Mouse (Mus musculus) embryonic facial prominence, embryonic 13.5 days (tissue): Measurements from ENCODE around the gene Elp6. TPM values are rescaled to one million over a fixed set of nuclear protein-coding genes. Genes with fewer than 3 reads are reported as not detected.
"Not testable (repeated sequence)": the region's sequence is repeated elsewhere in the genome, so short reads cannot be mapped to it uniquely, and the experiment has no call there.

ENCODE experiments used
- ATAC-seq: fragments of 200-750 bp; cut with Nextera tagmentation; 2 replicates; pipeline ENCODE4 v1.8.0; 2017; ENCODE audit warnings: low read depth; ENCODE audit not compliant: insufficient number of reproducible peaks, insufficient read depth, low FRiP score, low TSS enrichment
- H3K27ac ChIP-seq: fragments of 300-500 bp; sonication (generic); 2 replicates; pipeline ENCODE4 v1.5.1; 2015; ENCODE audit warnings: moderate library complexity, mild to moderate bottlenecking, inconsistent platforms
- H3K27me3 ChIP-seq: fragments of 300-500 bp; sonication (generic); 2 replicates; pipeline ENCODE4 v1.6.1; 2015; ENCODE audit warnings: mild to moderate bottlenecking, inconsistent platforms
- H3K36me3 ChIP-seq: fragments of 300-500 bp; sonication (generic); 2 replicates; pipeline ENCODE4 v1.6.1; 2015; ENCODE audit warnings: mild to moderate bottlenecking, inconsistent platforms
- H3K4me1 ChIP-seq: fragments of 300-500 bp; sonication (generic); 2 replicates; pipeline ENCODE4 v1.6.1; 2015; ENCODE audit warnings: inconsistent platforms
- H3K4me2 ChIP-seq: fragments of 300-500 bp; sonication (generic); 2 replicates; pipeline ENCODE4 v1.6.1; 2015; ENCODE audit warnings: moderate library complexity, mild to moderate bottlenecking, inconsistent platforms
- H3K4me3 ChIP-seq: fragments of 300-500 bp; sonication (generic); 2 replicates; pipeline ENCODE4 v1.5.1; 2015; ENCODE audit warnings: mild to moderate bottlenecking, inconsistent platforms
- H3K9ac ChIP-seq: fragments of 300-500 bp; sonication (generic); 2 replicates; pipeline ENCODE4 v1.6.1; 2015; ENCODE audit warnings: mild to moderate bottlenecking, inconsistent platforms
- H3K9me3 ChIP-seq: fragments of 300-500 bp; sonication (generic); 2 replicates; pipeline ENCODE4 v1.6.1; 2016; ENCODE audit warnings: inconsistent platforms
- WGBS: fragments of 180-500 bp; shearing (Covaris S2); methylation state at CpG from one replicate; pipeline ENCODE4 v1.1.7; 2015; ENCODE audit warnings: mixed read lengths; 5-methylcytosine and 5-hydroxymethylcytosine counted together
- polyA plus RNA-seq: library from polyadenylated mRNA; unstranded; fragments of >200 nt; fragmentation: Nextera tagmentation; extraction: Ambion mirVana; gene quantifications from 2 replicates; pipeline ENCODE4 v1.2.1, GENCODE M21; 2015

Gene Elp6
- polyA plus RNA-seq, 1 experiment from 2014 or later, result 33.3 TPM

DNA sequence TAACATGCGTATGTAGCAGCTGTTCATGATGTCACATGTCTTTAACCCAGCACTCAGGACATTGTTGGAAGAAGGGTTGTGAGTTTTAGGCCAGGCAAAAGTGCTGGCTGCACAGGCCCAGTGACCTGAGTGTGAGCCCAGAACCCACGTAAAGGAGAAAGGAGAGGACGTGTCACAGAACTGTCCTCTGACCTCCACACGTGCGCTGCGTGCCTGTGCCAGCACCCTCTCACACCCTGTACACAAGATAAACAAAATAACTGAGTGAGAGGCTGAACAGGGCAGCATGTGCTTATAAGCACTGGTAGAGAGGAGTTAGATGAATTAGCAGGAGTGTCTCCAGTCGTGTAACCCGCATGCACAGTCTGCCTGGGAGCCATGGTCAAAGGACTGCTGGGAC, 11.5 kb downstream of the Elp6 start:
- 96% methylated on average over 8 of the region's 8 CpGs for WGBS
- no peak overlapping the region for H3K4me2 ChIP-seq
- peaks cover 80% of the 10 kb centered on the region for H3K36me3 ChIP-seq
- no peak for ATAC-seq
- H3K9ac ChIP-seq, result no peak overlapping the region
- no peaks in the 10 kb centered on the region for H3K9me3 ChIP-seq
- no peaks in the 10 kb centered on the region for H3K27me3 ChIP-seq
- no peak overlapping the region for H3K27ac ChIP-seq
- H3K4me1 ChIP-seq, result no peaks in the 10 kb centered on the region
- no peak overlapping the region for H3K4me3 ChIP-seq

DNA sequence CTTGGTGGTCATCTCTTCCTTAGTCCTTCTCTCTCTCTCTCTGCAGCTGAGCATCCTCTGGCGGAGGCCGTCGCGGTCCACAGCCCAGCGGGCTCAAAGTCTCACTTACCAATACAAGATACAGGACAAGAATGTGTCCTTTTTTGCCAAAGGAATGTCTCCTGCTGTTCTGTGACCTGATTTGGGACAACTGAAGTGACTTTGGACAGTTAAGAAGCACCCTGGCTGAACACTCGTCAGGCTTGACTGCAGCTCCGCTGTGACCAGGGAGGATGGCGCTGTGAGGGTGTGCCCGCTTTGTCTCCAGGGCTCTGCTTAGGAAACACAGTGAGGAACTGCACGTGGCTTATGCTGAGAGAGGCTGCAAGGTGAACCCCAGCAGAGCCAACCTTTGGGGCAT, 15.8 kb downstream of the Elp6 start:
- 91% methylated on average over 10 of the region's 10 CpGs for WGBS
- peaks cover 52% of the 10 kb centered on the region for H3K36me3 ChIP-seq
- ATAC-seq, result no peak

DNA sequence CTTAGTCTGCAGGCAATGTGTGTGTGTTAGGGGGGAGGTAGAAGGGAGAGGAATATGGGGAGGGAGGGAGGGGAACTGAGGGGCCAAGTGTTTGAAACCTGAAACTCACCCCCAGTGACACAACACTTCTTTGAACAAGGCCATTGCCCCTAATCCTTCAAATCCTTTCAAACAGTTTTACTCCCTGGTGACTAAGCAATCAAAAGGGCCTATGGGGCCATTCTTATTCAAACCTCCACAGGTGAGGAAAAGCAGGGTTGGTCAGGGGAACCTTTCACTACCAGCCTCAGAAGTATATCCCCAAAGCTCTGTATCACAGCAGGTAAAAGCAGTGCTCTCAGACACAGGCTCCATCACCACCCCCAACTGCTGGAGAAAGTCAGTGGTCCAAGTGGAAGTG, 18.0 kb downstream of the Elp6 start:
- Histone ChIP-seq H3K4me3 (no peak overlapping the region), H3K27ac (no peak overlapping the region), H3K4me1 (no peaks in the 10 kb centered on the region), H3K9ac (no peak overlapping the region), H3K9me3 (no peaks in the 10 kb centered on the region), H3K4me2 (no peak overlapping the region), H3K27me3 (no peaks in the 10 kb centered on the region), H3K36me3 (peaks cover 41% of the 10 kb centered on the region)
- no peak for ATAC-seq

More for the DNA sequence above, 15.8 kb downstream of the Elp6 start:
- Histone ChIP-seq H3K4me2 (no peak overlapping the region), H3K27me3 (no peaks in the 10 kb centered on the region), H3K27ac (no peak overlapping the region), H3K9me3 (no peaks in the 10 kb centered on the region), H3K4me3 (no peak overlapping the region), H3K4me1 (no peaks in the 10 kb centered on the region), H3K9ac (no peak overlapping the region)

DNA sequence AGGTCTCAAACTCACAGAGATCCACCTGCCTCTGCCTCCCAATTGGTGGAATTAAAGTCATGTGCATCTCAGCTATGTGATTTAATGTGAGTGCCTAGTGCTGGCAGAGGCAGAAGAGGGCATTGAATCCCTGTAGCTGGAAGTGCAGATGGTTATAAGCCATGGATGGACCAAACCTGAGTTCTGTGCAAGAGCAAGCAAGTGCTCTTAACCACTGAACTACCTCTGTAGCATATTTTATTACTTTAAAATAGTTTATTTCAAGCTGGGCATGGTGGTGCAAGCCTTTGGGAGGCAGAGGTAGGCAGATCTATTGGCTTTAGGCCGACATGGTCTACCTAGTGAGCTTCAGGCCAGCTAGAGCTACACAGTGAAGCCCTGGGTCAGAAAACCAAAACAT, 19.2 kb downstream of the Elp6 start:
- peaks cover 31% of the 10 kb centered on the region for H3K36me3 ChIP-seq
- no peaks in the 10 kb centered on the region for H3K4me1 ChIP-seq
- no peak overlapping the region for H3K4me3 ChIP-seq
- no peak overlapping the region for H3K27ac ChIP-seq
- no peak overlapping the region for H3K4me2 ChIP-seq
- no peaks in the 10 kb centered on the region for H3K27me3 ChIP-seq
- H3K9ac ChIP-seq, result no peak overlapping the region
- no peaks in the 10 kb centered on the region for H3K9me3 ChIP-seq
- no peak for ATAC-seq
- WGBS, result 91% methylated on average over 1 of the region's 1 CpGs

DNA sequence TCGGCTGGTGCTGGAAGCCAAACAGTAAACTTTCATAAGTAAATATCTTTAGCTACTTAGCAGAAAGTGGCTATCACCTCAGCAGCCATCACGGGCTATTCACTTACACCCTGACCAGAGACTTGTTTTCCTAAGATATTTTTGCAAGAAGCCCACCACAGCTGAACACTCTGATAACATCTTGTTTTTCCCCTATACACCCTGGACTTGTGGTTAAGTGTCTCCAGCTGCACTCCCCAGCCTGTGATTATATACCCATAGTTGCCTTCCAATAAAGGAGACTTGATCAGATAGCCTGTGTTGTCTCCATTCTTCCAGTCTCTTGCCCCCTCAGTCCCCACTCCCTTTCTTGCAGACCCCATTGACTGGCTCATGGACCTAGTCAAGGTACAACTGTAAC, 23.2 kb downstream of the Elp6 start:
- 73% methylated on average over 2 of the region's 2 CpGs for WGBS

DNA sequence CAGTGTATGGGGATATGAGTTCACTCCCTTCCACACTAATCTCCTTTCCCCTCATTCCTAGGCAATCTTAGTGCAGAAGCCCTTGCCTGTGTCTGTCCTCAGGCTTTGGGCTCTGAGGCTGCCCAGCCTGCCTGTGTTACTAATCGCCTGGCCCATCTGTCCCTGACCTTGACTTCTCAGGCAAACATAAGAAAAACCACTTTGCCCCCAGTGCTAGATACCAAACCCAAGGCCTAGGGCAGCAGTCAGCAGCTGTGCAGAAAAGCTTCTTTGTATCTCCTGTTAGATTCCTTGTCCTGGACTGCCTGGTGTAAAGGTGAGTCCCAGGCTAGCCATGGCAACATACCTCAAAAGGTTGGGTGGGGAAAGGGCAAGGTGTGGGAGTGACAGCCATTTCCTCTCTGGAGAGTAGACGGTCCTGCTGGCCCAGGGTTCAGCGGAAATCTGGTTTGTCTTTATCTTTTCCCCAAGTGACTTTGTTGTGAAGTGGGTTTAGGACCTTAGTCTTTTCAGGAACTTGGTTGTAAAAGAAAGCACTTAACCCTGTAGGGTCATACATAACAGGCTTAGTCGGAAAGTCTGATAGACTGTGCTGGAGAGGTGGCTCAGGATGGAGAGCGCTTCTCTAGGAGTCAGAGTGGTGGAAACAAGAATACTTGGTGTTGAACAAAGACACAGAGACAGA, 24.1 kb downstream of the Elp6 start:
- Histone ChIP-seq H3K27ac (no peak overlapping the region), H3K9ac (no peak overlapping the region), H3K36me3 (no peaks in the 10 kb centered on the region), H3K4me3 (no peak overlapping the region), H3K4me2 (no peak overlapping the region), H3K27me3 (no peaks in the 10 kb centered on the region), H3K4me1 (peaks cover 13% of the 10 kb centered on the region), H3K9me3 (no peaks in the 10 kb centered on the region)
- no peak for ATAC-seq
- 79% methylated on average over 5 of the region's 5 CpGs for WGBS

More for the DNA sequence above, 23.2 kb downstream of the Elp6 start:
- Histone ChIP-seq H3K4me3 (no peak overlapping the region), H3K36me3 (peaks cover under 1% of the 10 kb centered on the region; the same call in 1 of the 2 replicates), H3K4me1 (peaks cover 9% of the 10 kb centered on the region; the same call in 1 of the 2 replicates), H3K27me3 (no peaks in the 10 kb centered on the region), H3K27ac (no peak overlapping the region), H3K9me3 (no peaks in the 10 kb centered on the region), H3K9ac (no peak overlapping the region), H3K4me2 (no peak overlapping the region)
- no peak for ATAC-seq

DNA sequence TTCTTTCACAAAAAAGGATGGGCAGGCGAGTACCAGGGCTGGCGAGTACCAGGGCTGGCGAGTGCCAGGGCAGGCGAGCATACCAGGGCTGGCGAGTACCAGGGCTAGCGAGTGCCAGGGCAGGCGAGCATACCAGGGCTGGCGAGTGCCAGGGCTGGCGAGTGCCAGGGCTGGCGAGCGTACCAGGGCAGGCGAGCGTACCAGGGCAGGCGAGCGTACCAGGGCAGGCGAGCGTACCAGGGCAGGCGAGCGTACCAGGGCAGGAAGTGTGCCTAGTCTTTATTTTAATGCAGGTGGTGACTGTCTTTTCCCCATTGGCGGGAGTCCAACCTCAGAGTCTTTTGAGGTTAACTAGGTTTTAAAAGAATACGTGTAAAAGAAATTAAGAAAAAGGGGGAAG, 24.7 kb downstream of the Elp6 start:
- H3K4me1 ChIP-seq, result peaks cover 18% of the 10 kb centered on the region
- WGBS, result 81% methylated on average over 21 of the region's 21 CpGs
- ATAC-seq, result no peak
- H3K9me3 ChIP-seq, result no peaks in the 10 kb centered on the region
- H3K9ac ChIP-seq, result no peak overlapping the region
- H3K4me3 ChIP-seq, result no peak overlapping the region
- no peaks in the 10 kb centered on the region for H3K27me3 ChIP-seq
- H3K4me2 ChIP-seq, result no peak overlapping the region
- no peaks in the 10 kb centered on the region for H3K36me3 ChIP-seq
- H3K27ac ChIP-seq, result no peak overlapping the region

DNA sequence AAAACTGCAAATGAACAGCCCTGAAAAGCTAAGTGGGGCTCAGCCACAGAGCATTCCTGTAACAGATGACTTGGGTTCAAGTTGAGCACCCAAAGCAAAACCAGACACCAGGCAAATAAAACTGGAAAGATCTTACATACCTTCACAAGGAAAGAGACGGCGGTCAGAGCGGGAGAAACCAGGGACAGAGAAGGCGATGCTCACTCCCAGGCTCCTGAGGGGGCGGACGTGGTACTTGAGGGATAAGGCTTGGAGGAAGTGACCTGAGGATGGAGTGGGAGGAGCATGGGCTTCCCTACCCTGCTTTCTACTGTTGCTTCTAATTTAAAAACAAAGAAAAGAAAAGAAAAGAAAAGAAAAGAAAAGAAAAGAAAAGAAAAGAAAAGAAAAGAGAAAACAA, 25.4 kb downstream of the Elp6 start:
- Histone ChIP-seq H3K4me2 (no peak overlapping the region), H3K27ac (no peak overlapping the region), H3K27me3 (no peaks in the 10 kb centered on the region), H3K4me3 (no peak overlapping the region), H3K4me1 (peaks cover 25% of the 10 kb centered on the region), H3K9ac (no peak overlapping the region), H3K9me3 (no peaks in the 10 kb centered on the region), H3K36me3 (no peaks in the 10 kb centered on the region)
- ATAC-seq, result no peak
- WGBS, result 44% methylated on average over 6 of the region's 6 CpGs

DNA sequence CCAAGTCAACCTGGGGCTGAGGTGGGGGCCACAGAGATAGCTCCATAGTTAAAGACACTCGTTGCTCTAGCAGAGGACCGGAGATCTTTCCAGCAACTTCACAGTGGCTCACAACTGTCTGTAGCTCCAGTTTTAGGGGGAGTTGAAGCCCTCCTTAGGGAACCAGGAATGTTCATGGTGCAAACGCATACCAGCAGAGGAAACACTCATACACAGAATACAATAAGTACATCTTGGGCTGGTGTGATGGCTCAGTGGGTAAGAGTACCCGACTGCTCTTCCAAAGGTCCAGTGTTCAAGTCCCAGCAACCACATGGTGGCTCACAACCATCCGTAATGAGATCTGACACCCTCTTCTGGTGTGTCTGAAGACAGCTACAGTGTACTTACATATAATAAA, 25.9 kb downstream of the Elp6 start:
- not testable (repeated sequence) for H3K27me3 ChIP-seq, H3K4me2 ChIP-seq, H3K9ac ChIP-seq, H3K9me3 ChIP-seq, H3K27ac ChIP-seq, ATAC-seq, H3K4me3 ChIP-seq, H3K36me3 ChIP-seq
- peaks cover 27% of the 10 kb centered on the region for H3K4me1 ChIP-seq
- WGBS, result 79% methylated on average over 5 of the region's 5 CpGs

DNA sequence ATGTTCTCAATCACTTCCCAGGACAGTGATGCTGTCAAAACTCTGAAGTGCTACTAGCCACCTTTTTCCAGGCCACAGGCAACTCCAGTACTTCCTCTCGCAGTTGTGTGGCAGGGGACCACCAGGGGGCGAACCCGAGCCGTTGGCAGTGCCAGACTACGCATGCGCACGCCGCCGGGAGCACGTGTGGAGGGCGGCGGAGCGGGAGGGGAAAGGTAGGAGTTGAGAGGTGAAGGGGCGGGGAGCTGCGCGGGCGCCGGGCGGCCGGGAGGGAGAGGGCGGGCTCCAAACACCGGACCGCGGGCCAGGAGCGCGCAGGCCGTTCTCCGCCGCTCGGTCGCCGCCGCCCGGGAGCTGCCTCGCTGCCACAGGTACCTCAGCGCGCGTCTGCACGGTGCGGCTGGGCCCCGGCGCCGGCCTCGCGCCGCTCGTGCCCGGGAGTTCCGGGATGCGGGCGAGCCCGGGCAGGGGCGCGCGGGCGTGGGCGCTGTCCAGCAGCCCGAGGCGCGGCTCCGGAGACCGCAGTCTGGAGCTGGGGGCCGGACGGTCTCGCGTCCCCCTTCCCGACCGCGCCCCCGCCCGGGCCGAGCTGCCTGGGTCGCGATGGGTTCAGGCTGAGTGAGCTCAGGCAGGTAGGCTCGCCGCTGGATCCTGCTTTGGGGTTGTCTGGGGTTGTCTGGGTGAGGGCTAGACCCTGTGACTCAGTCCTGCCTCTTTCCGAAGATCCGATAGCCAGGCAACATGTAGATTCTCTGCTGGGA, 28.3 kb downstream of the Elp6 start, which contains the start of gene Scap:
Scap (plus strand) TSS at position 154 of the 761 bp plus-strand sequence.
- Histone ChIP-seq H3K4me3 (peak within 1 kb of the TSS; percentile 84), H3K36me3 (no peaks in the 10 kb centered on the region), H3K27me3 (no peaks in the 10 kb centered on the region), H3K9me3 (no peaks in the 10 kb centered on the region), H3K27ac (peak within 1 kb of the TSS; percentile 33; the same call in 1 of the 2 replicates), H3K4me2 (peak within 1 kb of the TSS; percentile 88), H3K4me1 (peaks cover 28% of the 10 kb centered on the region), H3K9ac (peak within 1 kb of the TSS; percentile 81)
- under 1% methylated on average over 72 of the region's 78 CpGs for WGBS
- peak; percentile 82 for ATAC-seq

DNA sequence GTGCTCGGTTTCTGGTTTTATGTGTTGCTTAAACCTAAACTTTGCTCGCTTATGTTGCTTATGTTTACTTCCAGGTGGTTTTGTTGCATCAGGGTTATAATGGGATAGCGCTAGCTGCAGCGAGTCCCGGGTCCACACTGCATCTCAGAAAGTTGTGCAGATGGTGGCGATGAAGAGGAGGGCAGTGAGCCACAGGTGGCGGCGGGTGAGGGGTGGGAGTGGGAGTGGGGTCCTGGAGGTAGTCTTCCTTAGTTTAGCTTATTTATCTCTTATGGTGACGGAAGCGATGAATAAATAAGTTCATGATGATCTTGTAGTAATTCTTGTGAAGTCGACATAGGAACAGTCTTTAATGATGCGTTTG, 28.9 kb downstream of the Elp6 start:
- ATAC-seq, result no peak
- H3K4me1 ChIP-seq, result peaks cover 33% of the 10 kb centered on the region
- H3K27ac ChIP-seq, result no peak overlapping the region
- H3K9me3 ChIP-seq, result no peaks in the 10 kb centered on the region
- no peaks in the 10 kb centered on the region for H3K27me3 ChIP-seq
- peak overlapping the region; percentile 88 for H3K4me2 ChIP-seq
- peak overlapping the region; percentile 84 for H3K4me3 ChIP-seq
- H3K9ac ChIP-seq, result peak overlapping the region; percentile 81
- 8% methylated on average over 12 of the region's 12 CpGs for WGBS
- no peaks in the 10 kb centered on the region for H3K36me3 ChIP-seq

DNA sequence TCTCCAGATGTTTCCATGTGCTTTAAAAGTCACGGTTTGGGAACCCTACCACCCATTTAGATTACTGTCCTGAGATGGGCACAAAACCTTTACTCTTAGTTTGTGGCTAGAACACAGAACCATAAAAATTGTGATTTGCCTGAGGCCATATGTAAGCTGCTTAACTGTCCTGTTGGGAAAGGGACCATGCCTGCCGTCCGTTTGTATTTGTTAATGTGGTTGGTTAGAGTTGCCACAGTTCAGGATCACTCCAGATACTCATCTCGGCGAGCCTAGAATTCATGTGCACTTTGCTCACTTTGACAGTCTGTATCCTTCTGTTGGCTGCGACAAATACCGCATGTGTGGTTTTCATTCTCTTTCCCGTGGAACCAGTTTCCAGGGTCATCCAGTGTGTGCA, 29.9 kb downstream of the Elp6 start:
- no peaks in the 10 kb centered on the region for H3K9me3 ChIP-seq
- 40% methylated on average over 8 of the region's 8 CpGs for WGBS
- H3K4me2 ChIP-seq, result peak overlapping the region; percentile 88; the same call in 1 of the 2 replicates
- ATAC-seq, result no peak
- no peak overlapping the region for H3K27ac ChIP-seq
- H3K4me3 ChIP-seq, result no peak overlapping the region
- H3K36me3 ChIP-seq, result no peaks in the 10 kb centered on the region
- H3K4me1 ChIP-seq, result peaks cover 34% of the 10 kb centered on the region
- no peak overlapping the region for H3K9ac ChIP-seq
- H3K27me3 ChIP-seq, result no peaks in the 10 kb centered on the region
